Mouse (Mus musculus): ENCODE data around the gene Morn1. TPM values are rescaled to one million over a fixed set of nuclear protein-coding genes. Genes with fewer than 3 reads are reported as not detected.
A peak's percentile ranks its signal among the peaks of the same experiment; 100 is the strongest.

The Morn1 gene
- total RNA-seq, 2 experiments from 2014 or later, result 11.6 to 12.6 TPM

DNA sequence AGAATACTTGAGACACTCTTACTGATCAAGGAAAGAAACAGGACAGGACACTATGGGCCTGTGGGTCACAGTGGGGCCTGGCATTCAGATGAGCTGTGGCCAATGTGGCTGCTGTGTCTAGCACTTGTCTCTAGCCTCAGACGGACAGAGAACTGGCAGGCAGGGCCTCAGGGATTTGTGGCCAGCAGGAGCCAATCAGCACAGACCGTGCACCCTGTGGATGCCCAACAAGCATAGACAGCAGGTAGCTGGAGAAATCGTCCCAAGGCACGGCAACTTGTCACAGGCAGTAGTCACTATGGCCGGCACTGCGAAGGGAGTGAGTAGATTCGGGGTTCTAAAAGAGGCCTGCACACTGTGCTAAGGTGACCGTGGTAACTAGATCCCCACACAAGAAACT, 77.3 kb downstream of the Morn1 start:
- DNase-seq, result no peak

- no peak for DNase-seq
Measured at GRCm38 (mm10) chr4:155164550-155164949, 78.2 kb downstream of the Morn1 start.

DNA sequence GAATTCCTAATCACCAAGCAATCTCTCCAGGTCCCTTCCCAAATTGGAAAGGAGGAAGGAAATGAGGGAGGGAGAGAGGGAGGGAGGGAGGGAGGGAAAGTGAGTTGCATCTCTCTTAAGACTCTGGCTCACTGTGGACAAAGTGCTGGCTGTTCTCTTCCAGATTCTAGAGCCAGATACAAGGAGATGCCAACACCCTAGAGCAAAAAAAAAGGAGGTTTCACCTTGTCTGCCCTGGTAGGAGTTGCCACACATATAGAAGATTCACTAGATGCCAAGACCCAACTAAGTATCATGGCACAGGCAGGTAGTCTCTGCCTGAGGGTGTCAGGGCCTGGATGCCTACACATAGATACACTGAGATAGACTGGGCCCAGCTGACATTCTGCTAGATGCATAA, 79.5 kb downstream of the Morn1 start:
- no peak for DNase-seq

DNA sequence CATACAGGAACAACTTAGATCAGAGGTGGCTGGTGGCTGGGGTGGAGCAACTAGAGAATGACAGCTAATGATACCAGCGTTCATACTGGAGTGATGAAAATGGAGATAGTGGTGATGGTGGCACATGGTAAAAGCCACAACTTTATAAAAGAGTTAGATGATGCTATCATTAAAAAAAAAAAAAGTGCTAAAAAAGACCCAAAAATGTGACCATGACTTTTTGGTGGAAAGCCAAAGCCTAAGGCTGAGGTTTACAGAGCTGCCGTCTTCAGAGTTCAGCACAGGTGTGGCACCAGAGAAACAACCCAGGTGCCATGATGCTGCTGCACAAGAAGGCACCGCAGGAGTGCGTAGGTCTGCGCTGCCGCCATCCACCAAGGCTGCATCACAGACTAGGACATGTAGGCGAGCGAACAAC, 82.5 kb downstream of the Morn1 start:
- DNase-seq, result no peak

DNA sequence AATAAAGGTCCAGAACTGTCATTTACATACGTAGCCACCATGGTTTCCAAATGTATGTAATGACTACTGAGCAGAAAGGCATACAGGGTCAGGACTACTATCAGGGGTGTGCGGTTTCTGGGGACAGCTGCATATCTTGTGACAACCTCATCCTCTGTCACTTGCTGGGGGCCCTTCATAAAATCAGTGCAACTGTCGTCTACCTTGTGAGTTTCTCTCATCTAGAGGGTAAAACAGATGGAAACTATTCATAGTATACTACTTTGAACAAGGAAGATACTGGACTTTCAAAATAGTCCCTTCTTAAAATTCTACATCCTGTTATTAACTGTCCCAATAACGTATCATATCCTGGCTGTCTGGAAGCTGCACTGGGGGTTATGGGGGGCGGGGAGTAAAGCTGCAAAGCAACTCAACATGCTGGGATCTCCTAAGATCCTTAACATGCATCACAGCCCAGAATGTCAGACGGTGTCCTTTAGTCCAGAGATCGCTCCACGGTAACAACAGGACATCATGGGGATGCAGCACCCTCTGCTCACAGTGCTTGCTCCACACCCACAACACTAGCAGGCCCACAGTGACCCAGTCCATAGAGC, 84.3 kb downstream of the Morn1 start:
- no peak for DNase-seq

- no peak for DNase-seq
Measured at GRCm38 (mm10) chr4:155171961-155172533, 85.7 kb downstream of the Morn1 start.

- peak; percentile 62 to 73 for DNase-seq
Measured at GRCm38 (mm10) chr4:155172909-155173821, 86.8 kb downstream of the Morn1 start.

DNA sequence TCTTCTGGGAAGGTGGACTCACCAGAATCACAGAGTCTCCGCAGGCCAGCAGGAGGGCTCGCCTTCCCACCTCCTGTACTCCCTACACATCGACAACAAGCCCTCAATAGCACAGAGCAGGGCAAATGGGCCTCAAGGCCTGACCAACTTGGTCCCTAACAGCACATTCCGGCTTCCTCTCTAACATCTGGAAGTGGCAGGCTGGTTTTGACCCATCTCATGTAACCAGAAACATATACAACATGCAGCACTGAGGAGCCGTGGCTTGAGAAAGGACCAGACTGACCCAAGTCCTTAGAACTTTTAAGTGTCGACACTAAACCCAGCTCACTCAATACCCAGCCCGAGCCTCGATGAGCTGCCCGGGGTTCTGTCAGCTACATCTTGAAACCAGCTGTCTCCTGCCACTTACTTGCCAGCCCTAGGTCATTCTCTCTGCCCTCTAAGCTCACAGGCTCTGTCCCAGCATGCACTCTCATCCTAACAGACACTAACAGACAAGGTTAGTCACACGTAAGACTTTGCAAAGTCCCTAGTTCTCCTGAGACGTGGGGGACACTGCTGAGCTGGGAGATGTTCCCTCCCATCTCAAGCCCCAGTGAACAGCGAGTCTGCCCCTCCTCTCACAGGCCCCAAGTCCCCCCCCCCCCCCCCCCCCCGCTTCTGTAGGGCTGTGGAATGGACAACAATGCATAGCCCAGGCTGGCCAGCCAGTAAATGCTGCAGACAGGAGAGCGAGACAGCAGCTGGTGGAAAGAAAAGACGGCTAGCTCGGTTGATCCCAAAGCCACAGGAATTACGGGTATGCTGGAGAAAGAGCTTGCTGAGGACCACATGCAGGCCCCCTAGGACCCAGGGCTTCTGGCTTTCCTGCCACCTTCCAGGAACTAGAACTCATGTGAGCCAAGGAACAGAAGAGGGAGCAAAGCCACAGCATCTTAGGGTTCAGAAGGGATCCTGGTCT, 87.7 kb downstream of the Morn1 start:
- no peak for DNase-seq

- DNase-seq, result no peak
Measured at GRCm38 (mm10) chr4:155176210-155176609, 89.8 kb downstream of the Morn1 start.

GRCm38 (mm10) chr4:155178274-155178673, 91.9 kb downstream of the Morn1 start:
- peak; percentile 62 to 67 for DNase-seq

DNA sequence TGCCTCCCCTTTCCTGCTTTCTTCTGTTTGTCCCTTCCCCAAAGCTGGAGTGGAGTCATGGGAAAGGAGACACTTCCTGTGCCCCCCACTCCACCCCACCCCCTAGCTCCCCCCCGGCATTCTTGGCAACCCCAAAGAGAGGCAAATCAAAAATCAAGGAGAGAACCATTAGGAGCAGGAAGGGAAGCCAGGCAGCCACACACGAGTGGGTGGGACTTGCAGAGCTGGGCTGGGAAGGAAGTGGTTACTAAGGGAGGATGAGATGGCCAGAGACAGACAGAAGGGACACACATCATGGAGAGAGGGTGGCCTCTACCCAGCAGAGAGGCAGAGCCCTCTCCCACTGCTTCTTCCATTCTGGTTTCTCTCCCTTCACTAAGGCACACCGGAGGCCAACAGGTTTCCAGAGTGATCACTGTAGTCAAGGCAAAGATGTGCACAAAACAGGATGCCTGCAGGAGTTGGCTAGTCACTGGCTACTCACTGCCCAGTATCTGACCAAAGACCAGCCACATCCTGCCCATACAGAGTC, 92.7 kb downstream of the Morn1 start:
- DNase-seq, result no peak

GRCm38 (mm10) chr4:155183201-155183600, 96.8 kb downstream of the Morn1 start:
- no peak for DNase-seq

DNA sequence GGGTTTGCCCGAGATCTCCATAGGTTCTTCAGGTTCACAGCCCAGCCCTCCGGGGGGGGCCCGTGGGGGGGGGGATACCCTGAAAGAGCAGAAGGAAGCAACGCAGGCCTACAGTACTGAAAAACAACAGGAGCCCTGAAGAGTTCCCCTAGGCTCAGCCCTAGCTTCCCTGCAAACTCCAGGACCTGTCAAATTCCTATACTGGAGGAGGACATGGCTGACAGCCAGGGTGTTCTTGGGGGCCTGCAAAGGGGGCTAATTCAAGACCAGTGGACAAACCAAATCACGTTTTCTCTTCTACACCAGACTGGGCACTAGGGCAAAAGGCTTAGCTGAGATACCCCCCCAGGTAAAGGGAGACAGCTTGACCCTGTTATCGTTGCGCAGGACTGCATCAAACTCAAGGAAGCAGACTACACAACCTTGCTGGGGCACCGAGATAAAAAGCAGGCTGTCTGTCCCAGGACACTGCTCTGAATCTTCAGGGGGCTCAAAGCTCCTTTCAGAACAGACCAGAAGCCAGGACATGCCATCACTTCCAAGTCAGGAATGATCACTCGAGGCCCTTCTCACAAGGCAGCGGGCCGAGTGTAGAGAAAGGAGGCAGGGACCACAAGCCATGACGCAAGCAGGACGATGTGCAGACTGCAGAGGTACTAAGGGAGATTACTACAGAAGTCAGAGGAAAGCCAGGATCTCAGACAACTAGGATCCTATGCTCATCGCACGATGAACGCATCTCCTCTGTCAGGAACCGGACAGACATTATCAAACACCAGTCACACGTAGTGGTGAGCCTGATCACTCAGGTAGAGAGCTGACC, 98.1 kb downstream of the Morn1 start:
- no peak for DNase-seq

GRCm38 (mm10) chr4:155185845-155186244, 99.5 kb downstream of the Morn1 start:
- DNase-seq, result no peak

DNA sequence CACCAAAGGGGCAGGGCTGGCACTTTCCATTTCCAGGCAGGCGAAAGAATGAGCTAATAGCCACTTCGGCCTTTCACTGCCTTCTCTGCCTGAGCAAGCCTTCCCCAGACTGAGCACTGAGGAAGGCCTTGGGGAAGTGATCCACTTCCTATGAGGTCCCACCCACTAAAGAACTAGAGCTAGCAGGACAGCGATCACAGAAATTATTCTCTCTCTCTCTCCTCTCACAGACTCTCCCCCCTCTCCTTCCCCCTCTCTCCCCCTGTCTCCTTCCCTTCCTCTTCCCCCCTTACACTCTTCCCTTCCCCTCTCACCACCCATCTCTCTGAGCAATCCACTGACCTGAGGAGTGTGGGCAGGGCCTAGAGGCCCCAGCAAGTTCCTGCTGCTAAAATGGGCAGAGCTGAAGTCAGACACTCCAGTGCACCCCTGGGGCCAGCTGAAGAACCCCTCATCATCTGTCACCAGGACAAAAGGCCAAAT, 100.9 kb downstream of the Morn1 start:
- DNase-seq, result no peak

GRCm38 (mm10) chr4:155188341-155188740, 102.0 kb downstream of the Morn1 start:
- DNase-seq, result no peak

GRCm38 (mm10) chr4:155188803-155189202, 102.4 kb downstream of the Morn1 start:
- no peak for DNase-seq

- no peak for DNase-seq
Measured at GRCm38 (mm10) chr4:155189711-155190139, 103.3 kb downstream of the Morn1 start.

GRCm38 (mm10) chr4:155190275-155190674, 103.9 kb downstream of the Morn1 start:
- DNase-seq, result no peak

Data from layer of hippocampus, postnatal 36 days (tissue).